Mouse (Mus musculus): ENCODE measurements around the gene Cldn34a.
"Not testable (repeated sequence)": the region's sequence is repeated elsewhere in the genome, so short reads cannot be mapped to it uniquely, and the experiment has no call there.

The Cldn34a gene

DNA sequence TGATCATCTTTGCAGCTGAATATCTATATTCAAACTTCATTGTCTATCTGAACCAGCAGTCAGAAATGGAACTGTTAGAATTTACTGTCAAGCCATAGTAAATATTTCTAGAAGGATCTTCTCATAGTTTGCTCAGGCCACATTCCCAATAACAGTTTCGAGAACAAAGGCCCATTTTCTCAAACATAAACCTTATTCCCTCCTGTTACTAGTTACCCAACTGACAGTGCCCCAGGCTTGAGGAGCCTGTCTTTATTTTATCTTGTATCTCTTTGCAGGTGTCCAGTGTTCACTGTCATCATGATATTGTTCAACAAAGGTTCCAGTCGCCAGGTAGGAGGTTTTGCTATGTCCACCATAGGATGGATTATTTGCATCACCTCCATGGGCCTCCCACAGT lies at the start of gene Cldn34a:
Cldn34a (plus strand) TSS at position 301 of the 400 bp plus-strand sequence.
- no peak for DNase-seq

DNA sequence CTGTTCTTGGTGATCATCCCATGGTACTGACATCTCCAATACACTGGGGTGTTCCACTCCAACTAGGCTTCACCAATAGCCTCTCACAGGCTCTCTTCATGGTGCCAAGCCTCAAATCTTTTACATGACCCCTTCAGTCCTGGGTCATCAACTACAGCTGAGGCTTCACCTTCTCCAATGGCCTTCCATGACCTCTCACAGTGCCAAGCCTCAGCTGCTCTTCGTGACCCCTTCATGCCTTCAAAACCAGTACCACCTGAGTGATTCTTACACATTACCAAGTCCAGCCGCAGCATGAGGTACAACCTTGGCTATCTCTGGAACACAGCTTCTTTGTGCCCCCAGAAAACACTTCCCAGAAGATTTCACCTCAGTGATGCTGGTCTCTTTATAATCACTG lies 44.5 kb upstream of the Cldn34a start:
- not testable (repeated sequence) for DNase-seq

DNA sequence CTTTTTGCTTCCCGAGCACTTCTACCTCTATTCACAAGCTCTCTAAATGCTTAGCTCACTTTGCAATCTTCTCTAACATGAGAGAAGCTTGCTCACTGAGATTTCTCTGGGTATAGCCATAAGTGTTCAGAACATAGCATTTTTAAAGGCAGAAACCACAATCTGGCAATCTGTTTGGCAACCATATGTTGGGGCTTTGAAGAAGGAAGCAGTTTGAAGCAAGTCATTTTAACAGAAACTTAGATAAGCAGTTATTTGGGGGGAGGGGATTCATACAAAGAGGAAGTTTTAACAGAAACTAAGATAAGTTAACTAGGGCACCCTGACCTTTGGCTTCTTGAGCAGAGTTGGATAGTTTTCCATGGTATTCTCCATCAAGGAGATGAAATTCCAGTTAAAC lies 17.4 kb upstream of the Cldn34a start:
- no peak for DNase-seq

DNA sequence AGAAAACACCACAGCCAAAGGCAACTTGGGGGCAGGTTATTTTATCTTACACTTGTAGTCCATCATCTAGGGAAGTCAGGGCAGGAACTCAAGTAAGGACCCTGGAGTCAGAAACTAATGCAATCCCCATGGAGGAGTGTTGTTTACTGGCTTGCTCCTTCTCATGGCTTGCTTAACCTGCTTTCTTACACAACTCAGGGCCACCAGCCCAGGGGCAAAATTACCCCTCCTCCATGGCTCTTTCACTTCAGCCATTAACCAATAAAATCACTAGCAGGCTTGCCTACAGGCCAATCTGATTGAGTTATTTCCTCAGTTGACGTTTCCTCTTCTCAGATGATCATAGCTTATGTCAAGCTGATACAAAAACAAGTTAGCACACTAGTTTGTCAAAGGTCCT lies 15.0 kb upstream of the Cldn34a start:
- DNase-seq = no peak

DNA sequence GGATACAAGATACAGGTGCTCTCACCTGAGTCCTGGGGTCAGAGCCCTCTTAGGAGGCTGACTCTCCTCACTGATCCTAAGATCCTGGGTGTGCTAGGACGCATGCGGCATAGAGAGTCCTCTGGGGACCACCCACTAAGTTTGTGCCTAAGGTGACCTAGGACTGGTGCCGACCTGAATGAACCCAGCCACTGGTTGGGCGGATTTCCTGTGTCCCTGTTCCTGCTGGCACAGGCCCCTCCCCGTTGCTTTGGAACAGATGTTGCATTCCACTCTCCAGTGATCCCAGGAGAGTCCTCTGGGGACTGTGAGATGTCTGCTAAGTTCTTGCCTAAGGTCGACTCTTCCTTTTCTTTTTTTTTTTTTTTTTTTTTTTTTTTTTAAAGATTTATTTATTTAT lies 5.7 kb upstream of the Cldn34a start:
- no peak for DNase-seq

All from thymus, postnatal 25 days (tissue).